Mouse (Mus musculus): ENCODE measurements around the gene Syce3. TPM values are rescaled to one million over a fixed set of nuclear protein-coding genes. Genes with fewer than 3 reads are reported as not detected.
"Not testable (repeated sequence)": the region's sequence is repeated elsewhere in the genome, so short reads cannot be mapped to it uniquely, and the experiment has no call there.

Gene Syce3
- polyA plus RNA-seq, 1 experiment from 2014 or later, result not detected

DNA sequence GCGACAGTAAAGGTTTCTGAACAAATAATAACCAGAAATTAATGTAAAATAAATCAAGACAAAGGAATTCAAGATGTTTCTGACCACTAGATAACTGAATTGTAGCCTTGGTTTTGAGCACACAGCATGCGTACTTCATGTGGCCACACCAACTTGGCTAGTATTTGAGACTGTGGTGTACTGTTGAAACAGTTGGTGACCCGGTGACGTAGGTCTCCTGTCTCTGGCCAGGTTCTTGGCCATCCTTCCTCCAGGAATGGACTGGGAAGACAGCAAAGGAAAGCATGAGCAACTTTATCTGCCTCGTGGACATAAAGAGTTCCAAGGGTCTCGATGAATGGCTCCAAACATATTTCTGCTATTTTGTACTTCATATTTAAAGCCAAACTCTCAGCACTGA lies 21.5 kb upstream of the Syce3 start:
- Histone ChIP-seq H3K36me3 (peaks cover 8% of the 10 kb centered on the region; the same call in 1 of the 2 replicates), H3K4me2 (no peak overlapping the region), H3K9me3 (replicated peaks) (no peaks in the 10 kb centered on the region), H3K4me3 (no peak overlapping the region), H3K9ac (no peak overlapping the region), H3K27me3 (no peaks in the 10 kb centered on the region), H3K4me1 (replicated peaks) (peaks cover 28% of the 10 kb centered on the region), H3K27ac (no peak overlapping the region)
- no peak for ATAC-seq (replicated peaks; ENCODE audit: insufficient number of reproducible peaks, insufficient read depth, low FRiP score, low read depth)
- 88% methylated on average over 6 of the region's 6 CpGs for WGBS

DNA sequence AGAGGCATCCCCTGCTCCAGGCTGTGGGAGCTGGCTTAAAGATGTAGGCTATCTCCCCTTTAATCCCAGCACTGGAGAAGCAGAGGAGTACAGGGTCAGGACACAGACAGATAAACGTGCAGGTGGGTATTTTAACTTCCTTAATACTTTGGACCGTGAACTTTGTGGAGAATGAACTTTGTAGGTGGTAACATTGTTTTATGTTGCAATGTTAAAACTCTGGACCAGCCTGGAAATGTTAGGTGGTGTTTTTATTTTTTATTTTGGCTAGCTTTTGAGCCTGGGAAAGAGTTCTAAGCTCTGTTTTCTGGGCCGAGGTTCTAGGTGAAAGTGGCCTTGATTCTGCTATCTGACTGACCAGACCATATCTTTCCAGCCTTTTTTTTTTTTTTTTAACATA lies 21.0 kb upstream of the Syce3 start:
- H3K4me2 ChIP-seq, result no peak overlapping the region
- H3K27me3 ChIP-seq, result no peaks in the 10 kb centered on the region
- no peak overlapping the region for H3K27ac ChIP-seq
- H3K4me3 ChIP-seq, result no peak overlapping the region
- peaks cover 33% of the 10 kb centered on the region for H3K4me1 ChIP-seq (replicated peaks)
- H3K9me3 ChIP-seq (replicated peaks), result no peaks in the 10 kb centered on the region
- 74% methylated on average over 3 of the region's 3 CpGs for WGBS
- no peak overlapping the region for H3K9ac ChIP-seq
- ATAC-seq (replicated peaks; ENCODE audit: insufficient number of reproducible peaks, insufficient read depth, low FRiP score, low read depth), result no peak
- peaks cover 8% of the 10 kb centered on the region; the same call in 1 of the 2 replicates for H3K36me3 ChIP-seq

DNA sequence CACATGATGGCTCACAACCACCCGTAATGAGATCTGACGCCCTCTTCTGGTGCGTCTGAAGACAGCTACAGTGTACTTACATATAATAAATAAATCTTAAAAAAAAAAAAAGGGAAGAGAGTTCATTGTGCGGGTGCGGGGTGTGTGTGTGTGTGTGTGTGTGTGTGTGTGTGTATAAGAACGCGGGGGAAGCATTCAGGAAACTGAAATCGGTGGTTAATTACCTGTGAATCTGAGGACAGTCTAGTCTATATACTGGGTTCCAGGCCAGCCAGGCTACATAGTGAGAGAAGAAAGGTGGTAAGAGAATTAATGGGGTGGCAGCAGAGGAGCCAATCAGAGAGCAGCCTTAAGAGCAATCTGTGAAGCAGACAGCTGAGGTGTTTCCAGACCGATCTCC lies 20.5 kb upstream of the Syce3 start:
- H3K9ac ChIP-seq; H3K27me3 ChIP-seq; H3K27ac ChIP-seq; H3K9me3 ChIP-seq (replicated peaks); H3K4me3 ChIP-seq; ATAC-seq (replicated peaks; ENCODE audit: insufficient number of reproducible peaks, insufficient read depth, low FRiP score, low read depth); H3K36me3 ChIP-seq: not testable (repeated sequence)
- H3K4me1 ChIP-seq (replicated peaks), result peaks cover 35% of the 10 kb centered on the region
- WGBS, result 77% methylated on average over 9 of the region's 9 CpGs
- peak overlapping the region; percentile 79 for H3K4me2 ChIP-seq

DNA sequence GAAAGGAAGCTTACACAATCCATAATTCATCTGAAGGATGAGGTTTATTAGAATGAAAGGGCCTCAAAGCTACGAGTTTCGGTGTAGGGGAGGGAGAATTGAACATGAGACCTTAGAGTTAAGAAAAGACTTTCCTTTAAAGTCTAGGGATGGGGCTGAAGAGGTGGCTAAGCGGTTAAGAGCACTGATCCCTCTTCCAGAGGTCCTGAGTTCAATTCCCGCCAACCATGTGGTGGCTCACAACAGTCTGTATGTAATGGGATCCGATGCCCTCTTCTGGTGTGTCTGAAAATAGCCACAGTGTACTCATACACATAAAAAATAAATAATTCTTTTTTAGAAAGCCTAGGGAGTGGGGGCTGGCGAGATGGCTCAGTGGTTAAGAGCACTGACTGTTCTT lies 20.0 kb upstream of the Syce3 start:
- Histone ChIP-seq H3K27me3 (no peaks in the 10 kb centered on the region), H3K4me3 (peak overlapping the region; percentile 85), H3K36me3 (peaks cover 8% of the 10 kb centered on the region; the same call in 1 of the 2 replicates), H3K9ac (peak overlapping the region; percentile 76), H3K27ac (peak overlapping the region; percentile 96), H3K9me3 (replicated peaks) (no peaks in the 10 kb centered on the region), H3K4me2 (peak overlapping the region; percentile 79), H3K4me1 (replicated peaks) (peaks cover 35% of the 10 kb centered on the region)
- ATAC-seq (replicated peaks; ENCODE audit: insufficient number of reproducible peaks, insufficient read depth, low FRiP score, low read depth), result no peak
- 43% methylated on average over 6 of the region's 6 CpGs for WGBS

DNA sequence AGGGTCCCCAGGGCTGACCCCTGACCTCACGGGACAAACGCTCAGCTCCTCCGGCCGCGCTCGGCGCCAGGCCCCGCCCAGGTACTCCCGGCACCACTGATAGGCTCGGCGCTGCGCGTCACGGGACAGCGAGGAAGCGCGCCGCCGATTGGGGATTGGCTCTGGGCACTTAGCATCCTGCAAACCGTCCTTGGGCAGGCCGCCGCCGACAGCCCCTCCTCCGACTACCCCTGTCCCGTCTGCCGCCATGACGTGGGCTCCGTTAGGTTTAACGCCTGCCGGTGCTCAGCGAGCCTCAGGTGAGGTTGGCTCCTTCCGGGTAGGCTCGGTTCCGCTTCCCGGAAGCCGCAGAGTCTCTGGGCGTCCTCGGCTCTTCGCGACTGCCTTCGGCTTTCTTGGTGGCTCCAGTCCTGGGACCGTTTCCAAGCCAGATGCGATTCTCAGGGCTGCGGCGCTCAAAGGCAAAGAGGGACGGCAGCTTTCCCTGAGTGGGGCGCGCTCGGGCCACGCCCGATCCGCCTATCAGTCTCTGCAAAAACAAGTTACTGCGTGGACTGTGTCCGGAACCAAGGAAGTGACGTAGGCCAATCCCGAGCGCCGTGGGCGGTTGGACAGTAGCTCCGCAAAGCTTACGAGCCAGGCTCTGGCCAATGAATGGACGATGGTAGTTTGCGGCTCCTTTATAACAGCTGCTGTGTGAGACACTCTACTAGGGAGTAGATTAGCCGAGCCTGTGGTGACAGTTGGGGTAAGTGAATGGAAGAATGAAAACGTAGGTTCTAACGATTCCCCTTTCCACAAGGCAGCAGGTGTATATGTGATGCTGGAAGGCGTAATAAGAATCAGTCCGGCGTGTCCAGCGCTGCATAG lies 19.3 kb upstream of the Syce3 start, which contains the start of the genes C730034F03Rik, Gm44502 and Chkb:
TSS of gene C730034F03Rik (plus strand) at position 238 of the 870 bp plus-strand sequence.
TSS of gene Gm44502 (minus strand) at position 345 of the 870 bp plus-strand sequence.
TSS of gene Chkb (minus strand) at position 557 of the 870 bp plus-strand sequence.
- Histone ChIP-seq H3K9me3 (replicated peaks) (no peaks in the 10 kb centered on the region), H3K27me3 (no peaks in the 10 kb centered on the region), H3K9ac (peak within 1 kb of the TSS; percentile 76), H3K4me3 (peak within 1 kb of the TSS; percentile 85), H3K36me3 (peaks cover 8% of the 10 kb centered on the region; the same call in 1 of the 2 replicates), H3K4me2 (peak within 1 kb of the TSS; percentile 79), H3K27ac (peak within 1 kb of the TSS; percentile 96), H3K4me1 (replicated peaks) (peaks cover 38% of the 10 kb centered on the region)
- WGBS, result under 1% methylated on average over 70 of the region's 70 CpGs
- ATAC-seq (replicated peaks; ENCODE audit: insufficient number of reproducible peaks, insufficient read depth, low FRiP score, low read depth), result peak; percentile 85

DNA sequence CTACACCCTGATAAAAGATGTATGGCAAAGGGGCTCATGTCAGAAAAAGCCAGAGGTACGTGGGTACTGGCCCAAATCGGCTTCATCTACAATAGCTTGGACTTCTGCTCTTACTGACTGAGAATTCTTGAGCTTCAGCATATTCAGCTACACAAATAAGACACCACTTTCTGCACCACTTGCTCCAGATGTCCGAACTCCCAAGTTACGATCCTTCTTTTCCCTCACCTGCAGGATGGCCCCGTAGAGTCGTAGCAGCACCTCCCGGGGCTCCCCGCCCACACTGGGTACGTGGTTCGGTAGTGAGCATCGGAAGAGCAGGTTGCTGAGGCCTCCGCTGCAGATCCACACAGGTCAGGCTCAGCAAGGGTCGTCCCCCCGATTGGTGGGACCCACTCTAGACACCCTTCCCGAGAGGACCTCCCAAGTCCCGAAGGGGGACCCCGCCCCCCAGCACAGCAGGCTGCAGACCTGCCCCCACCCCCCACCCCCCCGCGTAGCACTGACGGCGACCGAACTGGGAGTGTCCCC lies 18.6 kb upstream of the Syce3 start:
- Histone ChIP-seq H3K4me2 (peak overlapping the region; percentile 79), H3K36me3 (peaks cover 8% of the 10 kb centered on the region; the same call in 1 of the 2 replicates), H3K27me3 (no peaks in the 10 kb centered on the region), H3K4me3 (peak overlapping the region; percentile 85), H3K27ac (peak overlapping the region; percentile 96), H3K9me3 (replicated peaks) (no peaks in the 10 kb centered on the region), H3K9ac (peak overlapping the region; percentile 76), H3K4me1 (replicated peaks) (peaks cover 45% of the 10 kb centered on the region)
- ATAC-seq (replicated peaks; ENCODE audit: insufficient number of reproducible peaks, insufficient read depth, low FRiP score, low read depth), result peak; percentile 9; the same call in 1 of the 2 replicates
- WGBS, result 4% methylated on average over 22 of the region's 22 CpGs

DNA sequence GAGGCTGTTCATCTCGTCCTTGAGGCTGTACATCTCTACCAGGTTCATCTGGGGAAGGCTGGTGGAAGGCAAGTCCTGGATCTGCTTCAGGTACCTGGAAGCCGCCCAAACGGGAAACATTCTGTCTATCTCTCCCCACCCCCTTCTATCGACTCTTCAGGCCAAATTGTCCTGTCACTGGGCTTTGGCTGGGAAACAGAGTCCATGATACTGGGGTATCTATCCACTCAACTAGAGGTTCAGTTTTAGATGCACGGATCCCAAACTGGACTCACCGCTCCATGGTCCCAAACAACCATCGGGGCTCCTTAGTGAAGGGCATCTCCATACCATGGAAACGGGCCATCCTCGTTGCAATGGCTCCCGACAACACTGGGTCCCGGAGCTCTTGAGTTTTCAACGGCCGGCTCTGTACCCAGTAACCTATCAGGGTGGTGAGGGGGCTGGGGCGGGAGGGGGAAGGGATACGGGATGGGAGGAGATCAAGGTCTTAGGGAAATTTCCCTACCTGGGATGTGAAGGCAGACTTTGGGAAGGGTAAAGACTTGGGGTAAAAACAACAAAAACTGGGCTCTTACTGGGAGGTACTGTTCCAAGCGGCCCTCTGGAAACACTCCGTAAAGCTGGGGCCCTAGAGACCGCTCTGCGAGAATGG lies 18.0 kb upstream of the Syce3 start:
- Histone ChIP-seq H3K9me3 (replicated peaks) (no peaks in the 10 kb centered on the region), H3K4me1 (replicated peaks) (peaks cover 51% of the 10 kb centered on the region), H3K4me3 (peak overlapping the region; percentile 85), H3K36me3 (peaks cover 13% of the 10 kb centered on the region; the same call in 1 of the 2 replicates), H3K9ac (peak overlapping the region; percentile 76), H3K4me2 (peak overlapping the region; percentile 79), H3K27me3 (no peaks in the 10 kb centered on the region), H3K27ac (peak overlapping the region; percentile 96)
- WGBS, result 76% methylated on average over 19 of the region's 19 CpGs
- no peak for ATAC-seq (replicated peaks; ENCODE audit: insufficient number of reproducible peaks, insufficient read depth, low FRiP score, low read depth)

DNA sequence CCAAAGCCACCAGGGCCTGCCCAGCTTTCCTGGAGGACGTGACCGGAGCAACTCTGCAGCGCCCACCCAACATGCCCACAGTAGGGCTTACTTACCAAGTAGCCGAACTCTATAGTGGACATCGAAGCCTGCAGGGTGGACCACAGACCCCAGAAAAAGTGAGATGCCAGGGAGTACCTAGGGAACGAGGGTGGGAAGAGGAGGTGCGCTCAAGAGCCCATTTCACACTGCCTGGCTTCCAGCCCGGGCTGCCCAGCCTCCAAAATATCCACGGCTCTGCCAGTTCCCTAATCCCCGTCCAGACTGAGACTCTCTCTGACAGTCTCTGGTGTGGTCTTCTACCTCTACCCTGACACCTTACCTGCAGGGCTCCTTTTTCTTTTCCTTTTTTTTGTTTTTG lies 16.4 kb upstream of the Syce3 start:
- Histone ChIP-seq H3K27ac (peak overlapping the region; percentile 98), H3K36me3 (peaks cover 24% of the 10 kb centered on the region; the same call in 1 of the 2 replicates), H3K4me1 (replicated peaks) (peaks cover 57% of the 10 kb centered on the region), H3K4me3 (no peak overlapping the region), H3K9ac (peak overlapping the region; percentile 5; the same call in 1 of the 2 replicates), H3K4me2 (no peak overlapping the region), H3K9me3 (replicated peaks) (no peaks in the 10 kb centered on the region), H3K27me3 (no peaks in the 10 kb centered on the region)
- no peak for ATAC-seq (replicated peaks; ENCODE audit: insufficient number of reproducible peaks, insufficient read depth, low FRiP score, low read depth)
- WGBS, result 65% methylated on average over 10 of the region's 10 CpGs

DNA sequence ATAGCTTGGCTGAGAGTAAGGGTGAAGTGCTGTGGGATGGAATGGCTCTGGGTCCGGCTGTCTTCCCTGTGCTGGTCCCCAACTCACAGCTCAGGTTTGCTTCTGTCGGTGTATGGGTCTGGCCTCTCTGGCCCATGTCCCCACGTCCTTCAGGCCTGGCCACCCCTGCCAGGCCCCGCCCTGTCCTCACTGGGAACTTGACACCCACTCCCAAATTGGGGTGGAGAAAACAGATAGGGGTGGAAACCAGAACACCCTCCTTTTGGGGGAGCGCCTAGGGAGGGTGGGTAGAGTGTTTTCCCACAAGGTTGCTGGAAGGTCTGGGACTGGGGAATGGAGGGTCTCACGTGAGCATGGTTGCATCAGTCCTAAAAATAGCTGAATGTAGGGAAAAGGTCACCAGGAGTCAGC lies 15.4 kb upstream of the Syce3 start, which contains the start of gene Cpt1b:
TSS of gene Cpt1b (minus strand) at position 153 of the 411 bp plus-strand sequence.
- Histone ChIP-seq H3K9me3 (replicated peaks) (no peaks in the 10 kb centered on the region), H3K4me3 (peak within 1 kb of the TSS; percentile 59), H3K4me1 (replicated peaks) (peaks cover 53% of the 10 kb centered on the region), H3K9ac (peak within 1 kb of the TSS; percentile 76), H3K27ac (peak within 1 kb of the TSS; percentile 98), H3K36me3 (peaks cover 30% of the 10 kb centered on the region; the same call in 1 of the 2 replicates), H3K4me2 (peak within 1 kb of the TSS; percentile 66), H3K27me3 (no peaks in the 10 kb centered on the region)
- WGBS, result 31% methylated on average over 6 of the region's 6 CpGs
- peak; percentile 81 for ATAC-seq (replicated peaks; ENCODE audit: insufficient number of reproducible peaks, insufficient read depth, low FRiP score, low read depth)

DNA sequence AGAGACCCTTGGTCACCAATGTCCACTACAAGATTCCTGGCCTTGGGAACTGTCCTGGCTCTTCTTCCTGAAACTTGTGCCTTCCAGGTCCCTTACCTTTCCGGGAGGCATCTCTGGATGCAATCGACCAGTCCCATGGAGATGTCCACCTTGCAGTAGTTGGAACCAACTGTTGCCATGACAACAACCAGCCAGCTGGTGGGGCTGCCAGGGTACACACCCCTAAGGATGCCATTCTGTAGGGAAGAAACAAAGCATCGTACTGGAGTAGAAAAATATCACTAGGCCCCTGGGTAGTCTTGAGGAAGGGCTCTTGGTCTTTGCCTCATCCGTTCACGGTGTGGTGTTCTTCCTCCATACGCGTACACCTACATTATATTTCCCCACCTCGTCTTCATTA lies 14.3 kb upstream of the Syce3 start:
- H3K4me3 ChIP-seq, result peak overlapping the region; percentile 59
- H3K4me2 ChIP-seq, result peak overlapping the region; percentile 66
- no peaks in the 10 kb centered on the region for H3K27me3 ChIP-seq
- 78% methylated on average over 8 of the region's 8 CpGs for WGBS
- H3K36me3 ChIP-seq, result peaks cover 41% of the 10 kb centered on the region
- peaks cover 46% of the 10 kb centered on the region for H3K4me1 ChIP-seq (replicated peaks)
- H3K9ac ChIP-seq, result peak overlapping the region; percentile 76; the same call in 1 of the 2 replicates
- ATAC-seq (replicated peaks; ENCODE audit: insufficient number of reproducible peaks, insufficient read depth, low FRiP score, low read depth), result no peak
- H3K9me3 ChIP-seq (replicated peaks), result no peaks in the 10 kb centered on the region
- peak overlapping the region; percentile 98 for H3K27ac ChIP-seq

DNA sequence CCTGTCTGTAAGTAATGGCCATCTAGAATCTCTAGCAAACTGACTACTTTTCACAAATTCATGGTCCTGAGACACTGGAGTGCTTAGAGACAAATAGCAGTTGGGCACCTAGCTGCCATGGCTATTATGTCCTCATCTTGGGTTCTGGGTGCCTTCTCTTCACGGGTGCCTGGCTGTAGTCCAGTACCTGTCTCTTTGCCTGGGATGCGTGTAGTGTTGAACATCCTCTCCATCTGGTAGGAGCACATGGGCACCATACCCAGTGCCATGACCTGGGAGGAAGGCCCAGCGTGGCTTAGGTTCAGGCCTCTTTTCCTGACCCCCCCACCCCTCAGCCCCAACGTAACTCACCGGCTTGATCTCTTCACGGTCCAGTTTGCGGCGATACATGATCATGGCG lies 11.6 kb upstream of the Syce3 start:
- Histone ChIP-seq H3K4me2 (no peak overlapping the region), H3K4me1 (replicated peaks) (peaks cover 38% of the 10 kb centered on the region), H3K9me3 (replicated peaks) (no peaks in the 10 kb centered on the region), H3K9ac (no peak overlapping the region), H3K36me3 (peaks cover 59% of the 10 kb centered on the region), H3K27ac (no peak overlapping the region), H3K27me3 (no peaks in the 10 kb centered on the region), H3K4me3 (no peak overlapping the region)
- 92% methylated on average over 9 of the region's 9 CpGs for WGBS
- no peak for ATAC-seq (replicated peaks; ENCODE audit: insufficient number of reproducible peaks, insufficient read depth, low FRiP score, low read depth)

All from heart, embryonic 15.5 days (tissue).